Mouse (Mus musculus) testis, adult 2 months (tissue): ENCODE data around the gene Tbcc. TPM values are rescaled to one million over a fixed set of nuclear protein-coding genes. Genes with fewer than 3 reads are reported as not detected.
A peak's percentile ranks its signal among the peaks of the same experiment; 100 is the strongest.
"Not testable (repeated sequence)": the region's sequence is repeated elsewhere in the genome, so short reads cannot be mapped to it uniquely, and the experiment has no call there.

Experiments used
- H3K27ac ChIP-seq: fragments of 200-500 bp; 2 replicates; pipeline ENCODE4 v1.5.1; 2012; ENCODE audit warnings: low read depth, low read length; ENCODE audit not compliant: control insufficient read depth, insufficient read depth
- H3K27me3 ChIP-seq: fragments of 200-500 bp; 2 replicates; pipeline ENCODE4 v1.6.1; 2012; ENCODE audit warnings: mild to moderate bottlenecking, low read length, moderate library complexity; ENCODE audit not compliant: control insufficient read depth, insufficient read depth
- H3K36me3 ChIP-seq: fragments of 200-500 bp; 2 replicates; pipeline ENCODE4 v1.6.1; 2012; ENCODE audit warnings: mild to moderate bottlenecking, low read length; ENCODE audit not compliant: control insufficient read depth, insufficient read depth
- H3K4me1 ChIP-seq: fragments of 200-500 bp; 2 replicates; pipeline ENCODE4 v1.6.1; 2012; ENCODE audit warnings: low read length; ENCODE audit not compliant: control insufficient read depth, insufficient read depth
- H3K4me3 ChIP-seq: fragments of 200-500 bp; 2 replicates; pipeline ENCODE4 v1.5.1; 2012; ENCODE audit warnings: low read depth, mild to moderate bottlenecking, low read length, moderate library complexity, mixed read lengths; ENCODE audit not compliant: control insufficient read depth
- CTCF ChIP-seq: fragments of 200-500 bp; IDR thresholded peaks from 2 replicates; pipeline ENCODE4 v1.5.1; 2012; ENCODE audit warnings: low read depth, mild to moderate bottlenecking, inconsistent platforms, low read length, moderate library complexity; ENCODE audit not compliant: control insufficient read depth, insufficient read depth, insufficient replicate concordance
- POLR2A ChIP-seq: fragments of 200-500 bp; IDR thresholded peaks from 2 replicates; pipeline ENCODE4 v1.6.1; 2012; ENCODE audit warnings: low read depth, mild to moderate bottlenecking, inconsistent platforms, low read length, moderate library complexity; ENCODE audit not compliant: control insufficient read depth
- polyA plus RNA-seq: library from polyadenylated mRNA; depleted of rRNA; stranded (reverse); fragments of >200 nt; gene quantifications from 2 replicates; pipeline ENCODE4 v1.2.3, GENCODE M21; 2012; rRNA removed

Gene Tbcc
- polyA plus RNA-seq: 54.5 and 61.3 TPM in 2 replicates

- Histone ChIP-seq H3K36me3 (peaks cover 1% of the 10 kb centered on the region; the same call in 1 of the 2 replicates), H3K4me3 (peak within 1 kb of the TSS; percentile 97), H3K4me1 (peaks cover 17% of the 10 kb centered on the region), H3K27ac (peak within 1 kb of the TSS; percentile 97), H3K27me3 (no peaks in the 10 kb centered on the region)
- TF ChIP-seq CTCF: no peak
- TF ChIP-seq POLR2A: peak; percentile 99
Observed at GRCm38 (mm10) chr17:46890116-46890815, at the start of gene Tbcc. TSS of gene Tbcc (plus strand) at chr17:46890684.

GRCm38 (mm10) chr17:46843022-46843421, 47.5 kb upstream of the Tbcc start:
- TF ChIP-seq CTCF (no peak), POLR2A (no peak)
- peaks cover 3% of the 10 kb centered on the region for H3K4me1 ChIP-seq
- H3K27me3 ChIP-seq: no peaks in the 10 kb centered on the region
- H3K27ac ChIP-seq: no peak overlapping the region
- H3K4me3 ChIP-seq: no peak overlapping the region
- no peaks in the 10 kb centered on the region; the same call in 1 of the 2 replicates for H3K36me3 ChIP-seq

- H3K4me1 ChIP-seq: no peaks in the 10 kb centered on the region
- H3K27me3 ChIP-seq: no peaks in the 10 kb centered on the region
- H3K36me3 ChIP-seq: no peaks in the 10 kb centered on the region
- H3K4me3 ChIP-seq: no peak overlapping the region
- no peak overlapping the region for H3K27ac ChIP-seq
- TF ChIP-seq CTCF (no peak), POLR2A (no peak)
Observed at GRCm38 (mm10) chr17:46843716-46844115, 46.8 kb upstream of the Tbcc start.

DNA sequence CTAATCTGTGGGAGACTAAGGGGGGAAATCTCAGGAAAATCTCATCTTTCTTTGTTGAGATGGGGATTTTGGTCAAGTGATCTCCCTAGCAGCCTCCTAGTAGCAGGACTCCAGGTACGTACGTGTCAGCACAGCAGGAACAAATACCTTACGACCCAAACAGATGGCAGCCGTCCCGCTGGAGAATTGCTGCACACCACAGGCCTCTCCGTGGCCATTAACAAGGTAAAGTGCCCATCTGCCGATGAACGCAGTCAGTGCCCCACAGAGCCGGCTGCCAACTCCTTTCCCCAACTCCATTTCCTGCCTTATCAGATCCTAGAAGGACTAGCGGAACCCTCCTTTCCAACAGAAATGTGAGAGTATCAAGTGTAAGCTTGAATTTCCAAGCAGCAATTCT, 45.7 kb upstream of the Tbcc start:
- H3K36me3 ChIP-seq: no peaks in the 10 kb centered on the region
- TF ChIP-seq CTCF: no peak
- TF ChIP-seq POLR2A: no peak
- H3K4me3 ChIP-seq: no peak overlapping the region
- H3K27me3 ChIP-seq: no peaks in the 10 kb centered on the region
- H3K4me1 ChIP-seq: no peaks in the 10 kb centered on the region
- no peak overlapping the region for H3K27ac ChIP-seq

GRCm38 (mm10) chr17:46845262-46845661, 45.2 kb upstream of the Tbcc start:
- Histone ChIP-seq H3K4me1 (no peaks in the 10 kb centered on the region), H3K27me3 (no peaks in the 10 kb centered on the region), H3K36me3 (no peaks in the 10 kb centered on the region), H3K4me3 (no peak overlapping the region), H3K27ac (no peak overlapping the region)
- TF ChIP-seq CTCF (no peak), POLR2A (no peak)

DNA sequence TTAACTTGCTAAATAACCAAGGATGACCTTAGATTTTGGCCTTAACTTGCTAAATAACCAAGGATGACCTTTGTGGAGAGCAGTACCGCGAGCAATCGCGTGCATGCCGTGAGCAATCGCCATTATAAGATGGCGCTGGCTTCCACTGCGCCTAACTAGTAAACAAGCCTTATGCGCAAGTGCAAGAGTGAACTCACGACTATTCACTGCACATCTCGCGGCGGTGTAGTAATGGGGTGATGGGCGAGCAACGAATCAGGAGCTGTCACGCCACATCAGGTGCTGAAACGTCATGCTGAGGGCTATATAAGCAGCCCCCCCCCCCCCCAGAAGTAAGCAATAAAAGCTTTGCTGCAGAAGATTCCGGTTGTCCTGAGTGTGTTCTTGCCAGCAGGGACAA, 43.9 kb upstream of the Tbcc start:
- not testable (repeated sequence) for H3K27me3 ChIP-seq, H3K36me3 ChIP-seq, H3K4me3 ChIP-seq, H3K27ac ChIP-seq, H3K4me1 ChIP-seq

- Histone ChIP-seq H3K4me3 (no peak overlapping the region), H3K27me3 (no peaks in the 10 kb centered on the region), H3K4me1 (no peaks in the 10 kb centered on the region), H3K27ac (no peak overlapping the region), H3K36me3 (no peaks in the 10 kb centered on the region)
- TF ChIP-seq CTCF (no peak), POLR2A (no peak)
Observed at GRCm38 (mm10) chr17:46847206-46847605, 43.3 kb upstream of the Tbcc start.

DNA sequence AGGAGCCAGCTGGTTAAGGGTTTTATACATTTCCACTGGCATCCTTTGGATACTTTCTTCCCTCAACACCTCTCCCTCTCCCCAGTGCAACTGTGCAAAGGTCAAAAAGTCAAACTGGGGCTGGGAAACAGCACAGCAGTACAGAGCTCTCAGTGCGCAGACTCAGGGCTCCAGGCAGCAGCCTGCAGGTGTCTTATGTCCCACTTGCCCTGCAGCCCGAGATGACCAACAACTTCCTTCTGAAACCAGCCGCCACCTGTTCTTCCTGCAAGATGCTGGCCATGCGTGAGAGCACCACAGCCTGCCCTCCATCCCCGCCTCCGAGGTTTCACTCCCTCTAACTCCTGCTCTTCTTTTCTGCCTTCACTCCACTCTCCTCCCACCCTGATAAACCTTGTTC, 37.8 kb upstream of the Tbcc start:
- no peaks in the 10 kb centered on the region for H3K36me3 ChIP-seq
- H3K4me3 ChIP-seq: no peak overlapping the region

More for the DNA sequence above, 37.8 kb upstream of the Tbcc start:
- H3K4me1 ChIP-seq: peaks cover 25% of the 10 kb centered on the region
- TF ChIP-seq POLR2A (peak; percentile 30; the same call in 1 of the 2 replicates), CTCF (no peak)
- peak overlapping the region; percentile 10; the same call in 1 of the 2 replicates for H3K27ac ChIP-seq
- H3K27me3 ChIP-seq: no peaks in the 10 kb centered on the region
